Mouse (Mus musculus) CD4-positive, CD25-positive, alpha-beta regulatory T cell, adult 4 months (primary cell): Measurements from ENCODE around the gene Rpsa. TPM values are rescaled to one million over a fixed set of nuclear protein-coding genes. Genes with fewer than 3 reads are reported as not detected.

Experiments used
- ATAC-seq: one replicate; pipeline ENCODE4 v1.8.0; 2017
- polyA plus RNA-seq, 2 experiments: library from polyadenylated mRNA; unstranded; fragments of 100-300 nt; shearing (Covaris generic); gene quantifications; one replicate each; pipeline ENCODE4 v1.2.1; 2017

The Rpsa gene
- polyA plus RNA-seq, 2 experiments from 2014 or later, result 3,019 to 3,169 TPM

DNA sequence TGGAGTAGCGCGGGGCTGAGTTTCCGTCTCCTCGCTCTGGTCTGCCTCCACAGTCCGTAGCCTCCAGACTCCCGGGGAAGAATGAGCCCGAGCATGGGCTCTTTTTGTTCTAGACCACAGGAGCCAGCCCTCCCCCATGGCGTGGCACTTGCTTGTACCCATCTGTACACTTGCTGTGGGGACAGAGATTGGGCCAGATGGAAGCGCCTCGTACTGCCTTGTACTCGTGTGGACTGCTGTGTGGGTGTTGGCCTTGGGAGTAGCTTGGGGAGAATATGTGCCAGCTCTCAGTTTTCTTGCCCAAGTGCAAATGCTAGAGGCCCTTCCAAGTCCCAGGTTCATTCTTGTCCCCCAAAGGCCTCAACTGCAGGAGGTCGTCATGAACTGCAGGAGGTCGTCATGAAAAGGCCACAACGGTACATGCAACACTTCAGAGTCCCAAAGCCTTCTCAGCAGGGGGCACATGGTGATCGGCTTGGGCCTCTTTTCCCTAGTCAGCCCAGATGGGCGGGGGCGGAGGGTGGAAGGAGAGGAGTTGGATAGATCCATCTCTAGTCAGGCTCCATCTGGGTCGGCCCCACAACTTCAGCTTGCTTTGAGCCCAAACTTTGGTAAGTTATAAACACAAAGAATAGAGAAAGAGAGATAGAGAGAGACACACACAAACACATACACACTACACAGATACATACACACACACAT lies 47.1 kb downstream of the Rpsa start:
- ATAC-seq, result no peak

DNA sequence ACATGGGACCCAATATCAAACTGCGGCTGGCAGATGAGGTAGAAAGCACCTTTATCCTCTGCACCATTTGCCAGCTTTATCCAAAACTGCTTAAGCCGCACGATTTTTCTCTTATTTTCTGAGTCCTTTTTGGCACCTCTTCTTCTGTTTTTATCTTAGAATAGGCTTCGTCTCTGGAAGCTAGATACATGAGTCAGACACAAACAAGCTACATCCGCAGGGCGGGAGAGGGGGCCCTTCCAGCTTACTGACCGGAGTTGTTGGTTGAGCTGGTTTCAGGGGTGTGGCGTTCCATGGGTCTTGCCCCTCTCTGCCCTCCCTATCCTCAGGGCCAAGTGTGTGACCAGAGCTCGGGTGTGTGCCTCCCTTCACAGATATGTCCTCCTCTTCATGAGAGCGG lies 51.3 kb downstream of the Rpsa start:
- no peak for ATAC-seq

Other genes with a start within 250 kb of the Rpsa start
- 10 to 100 TPM; 38.6 to 46.9 TPM for gene Wdr48, start 232.8 kb upstream of the Rpsa start, polyA plus RNA-seq
- 1 to 10 TPM; 3.6 to 7.5 TPM for gene Gorasp1, start 190.1 kb upstream of the Rpsa start, polyA plus RNA-seq
- under 1 TPM in 1 of 2 experiments, not detected in 1; 0.15 TPM for gene Ttc21a, start 190.1 kb upstream of the Rpsa start, polyA plus RNA-seq
- gene Csrnp1, start 143.0 kb upstream of the Rpsa start, polyA plus RNA-seq, result 10 to 100 TPM; 22.7 to 89.4 TPM
- not detected for gene Xirp1, start 104.1 kb upstream of the Rpsa start, polyA plus RNA-seq
- under 1 TPM in 1 of 2 experiments, not detected in 1; 0.15 TPM for gene Cx3cr1, start 57.8 kb upstream of the Rpsa start, polyA plus RNA-seq
- 100 to 1,000 TPM in 1 of 2 experiments, 10 to 100 TPM in 1; 71.1 to 116 TPM for gene Ccr8, start 35.6 kb upstream of the Rpsa start, polyA plus RNA-seq
- 10 to 100 TPM; 21.0 to 24.3 TPM for gene Slc25a38, start 17.3 kb upstream of the Rpsa start, polyA plus RNA-seq
- gene Mobp, start 22.0 kb downstream of the Rpsa start, polyA plus RNA-seq, result under 1 TPM in 1 of 2 experiments, not detected in 1; 0.12 TPM
- gene Myrip, start 173.8 kb downstream of the Rpsa start, polyA plus RNA-seq, result not detected